Mouse (Mus musculus) intestine, postnatal 0 days (tissue): ENCODE data around the gene Atxn7l3. TPM values are rescaled to one million over a fixed set of nuclear protein-coding genes. Genes with fewer than 3 reads are reported as not detected.

Experiments
- ATAC-seq: fragments of 200-750 bp; cut with Nextera tagmentation; 2 replicates; pipeline ENCODE4 v1.8.0; 2017; ENCODE audit warnings: mild to moderate bottlenecking, moderate TSS enrichment, moderate library complexity
- H3K27ac ChIP-seq: fragments of 300-500 bp; sonication (generic); 2 replicates; pipeline ENCODE4 v1.5.1; 2014; ENCODE audit warnings: mild to moderate bottlenecking, low read depth, low read length, moderate library complexity
- H3K27me3 ChIP-seq: fragments of 300-500 bp; sonication (generic); replicated peaks from 2 replicates; pipeline ENCODE4 v1.6.1; 2014; ENCODE audit warnings: low read length, mixed read lengths; ENCODE audit not compliant: control insufficient read depth, insufficient read depth
- H3K36me3 ChIP-seq: fragments of 300-500 bp; sonication (generic); 2 replicates; pipeline ENCODE4 v1.6.1; 2014; ENCODE audit warnings: mild to moderate bottlenecking, moderate library complexity; ENCODE audit not compliant: control insufficient read depth, insufficient read depth
- H3K4me1 ChIP-seq: fragments of 300-500 bp; sonication (generic); replicated peaks from 2 replicates; pipeline ENCODE4 v1.6.1; 2014; ENCODE audit warnings: antibody characterized with exemption, low read length, mixed read lengths; ENCODE audit not compliant: control insufficient read depth, insufficient read depth
- H3K4me2 ChIP-seq: fragments of 300-500 bp; sonication (generic); replicated peaks from 2 replicates; pipeline ENCODE4 v1.6.1; 2014; ENCODE audit warnings: low read depth, mild to moderate bottlenecking, moderate library complexity
- H3K4me3 ChIP-seq: fragments of 300-500 bp; sonication (generic); 2 replicates; pipeline ENCODE4 v1.5.1; 2014; ENCODE audit warnings: low read depth, low read length
- H3K9ac ChIP-seq: fragments of 300-500 bp; sonication (generic); 2 replicates; pipeline ENCODE4 v1.6.1; 2014; ENCODE audit warnings: mild to moderate bottlenecking, low read depth, low read length
- H3K9me3 ChIP-seq: fragments of 300-500 bp; sonication (generic); 2 replicates; pipeline ENCODE4 v1.6.1; 2016; ENCODE audit warnings: mixed run types; ENCODE audit not compliant: control insufficient read depth
- CTCF ChIP-seq: sonication (generic); IDR thresholded peaks from 2 replicates; pipeline ENCODE4 v1.5.1; 2016; ENCODE audit warnings: low read depth, mild to moderate bottlenecking, control low read depth, antibody characterized with exemption, moderate library complexity
- WGBS: fragments of 180-500 bp; shearing (Covaris S2); extraction: QIAGEN DNeasy Blood & Tissue Kit; methylation state at CpG from one replicate; pipeline ENCODE4 v1.1.7; 2014; 5-methylcytosine and 5-hydroxymethylcytosine counted together
- polyA plus RNA-seq: library from polyadenylated mRNA; unstranded; fragments of >200 nt; fragmentation: Nextera tagmentation; extraction: Ambion mirVana; gene quantifications from 2 replicates; pipeline ENCODE4 v1.2.1, GENCODE M21; 2015

Atxn7l3 gene
- polyA plus RNA-seq, 1 experiment from 2014 or later: 8.6 TPM

GRCm38 (mm10) chr11:102240636-102241035 lies 55.8 kb downstream of the Atxn7l3 start:
- H3K27ac ChIP-seq: no peak overlapping the region
- H3K9me3 ChIP-seq: no peaks in the 10 kb centered on the region
- H3K4me3 ChIP-seq: no peak overlapping the region
- no peak overlapping the region for H3K9ac ChIP-seq
- no peak for ATAC-seq
- no peak for TF ChIP-seq CTCF
- H3K4me1 ChIP-seq: 0 out of 2 replicates have a peak, but pooled peaks cover 3% of the 10 kb centered on the region
- H3K4me2 ChIP-seq: no peak overlapping the region
- no peaks in the 10 kb centered on the region for H3K36me3 ChIP-seq
- no peaks in the 10 kb centered on the region for H3K27me3 ChIP-seq
- 86% methylated on average over 6 of the region's 6 CpGs for WGBS

Other genes starting within 250 kb of the Atxn7l3 start
- 1.7 and 2.2 TPM in 2 replicates for gene Mpp2, start 208.1 kb downstream of the Atxn7l3 start, polyA plus RNA-seq
- 1.2 and 3.4 TPM in 2 replicates for gene Ppy, start 195.3 kb downstream of the Atxn7l3 start, polyA plus RNA-seq
- 181 and 192 TPM in 2 replicates for gene Pyy, start 188.8 kb downstream of the Atxn7l3 start, polyA plus RNA-seq
- gene Nags, start 151.1 kb downstream of the Atxn7l3 start, polyA plus RNA-seq: 37.9 and 40.4 TPM in 2 replicates
- 10.9 and 11.4 TPM in 2 replicates for gene Tmem101, start 140.2 kb downstream of the Atxn7l3 start, polyA plus RNA-seq
- 103 and 107 TPM in 2 replicates for gene Lsm12, start 111.3 kb downstream of the Atxn7l3 start, polyA plus RNA-seq
- gene G6pc3, start 107.0 kb downstream of the Atxn7l3 start, polyA plus RNA-seq: 20.4 and 21.1 TPM in 2 replicates
- gene Hdac5, start 66.5 kb downstream of the Atxn7l3 start, polyA plus RNA-seq: 30.1 and 30.4 TPM in 2 replicates
- gene BC030867, start 47.7 kb downstream of the Atxn7l3 start, polyA plus RNA-seq: 2.7 and 3.4 TPM in 2 replicates
- gene Asb16, start 27.9 kb downstream of the Atxn7l3 start, polyA plus RNA-seq: 0.05 and 0.09 TPM in 2 replicates
- 43.3 and 44.2 TPM in 2 replicates for gene Tmub2, start 11.7 kb downstream of the Atxn7l3 start, polyA plus RNA-seq
- gene Ubtf, start 23.1 kb upstream of the Atxn7l3 start, polyA plus RNA-seq: 39.6 and 41.9 TPM in 2 replicates
- 0.29 and 0.34 TPM in 2 replicates for gene Slc4a1, start 69.6 kb upstream of the Atxn7l3 start, polyA plus RNA-seq
- 5.2 and 5.3 TPM in 2 replicates for gene Rundc3a, start 96.8 kb upstream of the Atxn7l3 start, polyA plus RNA-seq
- 283 and 296 TPM in 2 replicates for gene Slc25a39, start 111.3 kb upstream of the Atxn7l3 start, polyA plus RNA-seq
- gene Grn, start 133.7 kb upstream of the Atxn7l3 start, polyA plus RNA-seq: 339 and 382 TPM in 2 replicates
- 1.7 and 1.8 TPM in 2 replicates for gene Fam171a2, start 151.1 kb upstream of the Atxn7l3 start, polyA plus RNA-seq
- 2.5 and 2.6 TPM in 2 replicates for gene Itga2b, start 173.5 kb upstream of the Atxn7l3 start, polyA plus RNA-seq